ENCODE assay signal across 16 mouse cellular contexts in genomic region chr10:95337589-95337988, GRCm38 (mm10).
"Had no signal": no experiment of that assay in that cellular context is flagged by ENCODE, and none has a peak within 500 bp of the region (broad histone marks: within the 10 kb centered on the region; RNA-seq: fewer than 3 reads in every experiment).

No protein-coding gene starts in this region.

- H3K4me2 ChIP-seq: lung, embryonic 14.5 days; midbrain, embryonic 12.5 days had no signal

- H3K27ac ChIP-seq: liver, embryonic 14.5 days; midbrain, embryonic 10.5 days; neural tube, embryonic 12.5 days had no signal

- H3K4me3 ChIP-seq: midbrain, embryonic 10.5 days; midbrain, embryonic 12.5 days; neural tube, embryonic 12.5 days had no signal

- H3K27me3 ChIP-seq: midbrain, embryonic 12.5 days; neural tube, embryonic 12.5 days had no signal

- H3K9ac ChIP-seq: liver, embryonic 14.5 days; lung, embryonic 14.5 days; midbrain, embryonic 12.5 days; neural tube, embryonic 12.5 days had no signal

- H3K9me3 ChIP-seq: midbrain, embryonic 10.5 days; midbrain, embryonic 12.5 days; neural tube, embryonic 12.5 days had no signal

- DNase-seq: lung, adult 18-20 months; lung, postnatal 10 days; lung, postnatal 4 days; retina, postnatal 1 day; right cerebral cortex, adult 18-20 months; right cerebral cortex, postnatal 25 days; right cerebral cortex, postnatal 4 days; spleen, adult 18-20 months; thymus, adult 18-20 months; thymus, postnatal 14 days; thymus, postnatal 4 days had no signal

- H3K36me3 ChIP-seq: midbrain, embryonic 10.5 days; midbrain, embryonic 12.5 days; neural tube, embryonic 12.5 days had no signal
